In genomic region chr11:67604481-67604880, GRCm38 (mm10) we compare ENCODE assay signal across 15 mouse cellular contexts.
A peak's percentile ranks its signal among the peaks of the same experiment; 100 is the strongest.
DNase-seq lines count a peak whose midpoint lies in the region; ATAC-seq and TF ChIP-seq lines count a peak whose summit lies in the region.
"Had no signal": no experiment of that assay in that cellular context is flagged by ENCODE, and none has a peak within 500 bp of the region (broad histone marks: within the 10 kb centered on the region; RNA-seq: fewer than 3 reads in every experiment).

No protein-coding gene starts in this region.

- H3K4me2 ChIP-seq in CH12.LX (ENCODE audit: insufficient read depth, low read depth, poor library complexity, severe bottlenecking): peak overlapping the region; percentile 39; the same call in 1 of the 2 replicates
- H3K4me2 ChIP-seq in midbrain, embryonic 16.5 days (ENCODE audit: low read length): no peak overlapping the region
- H3K4me2 ChIP-seq: liver, embryonic 13.5 days had no signal

- TF ChIP-seq CTCF in CH12.LX (conservative IDR thresholded peaks at IDR 0.05 in 1 of 2, IDR thresholded peaks at IDR 0.05 in 1 of 2; ENCODE audit: low read depth in 2 of 2, low read length in 2 of 2): no peak
- TF ChIP-seq CTCF in cortical plate, adult 2 months (IDR thresholded peaks at IDR 0.05; ENCODE audit: extremely low read depth, insufficient read depth, low read length): no peak

- peak overlapping the region; percentile 27; the same call in 1 of the 2 replicates for H3K27ac ChIP-seq in CH12.LX (ENCODE audit: insufficient read depth, low read depth)
- H3K27ac ChIP-seq in cortical plate, adult 2 months (ENCODE audit: insufficient read depth, low read length): 0 out of 2 replicates have a peak overlapping the region, but pooled peaks have one; percentile 5
- no peak overlapping the region for H3K27ac ChIP-seq in midbrain, embryonic 16.5 days (ENCODE audit: low read length)
- H3K27ac ChIP-seq: liver, embryonic 13.5 days; stomach, postnatal 0 days had no signal

- dilution Hi-C loops in CH12.LX (cut with MboI; ENCODE audit: extremely low pct_ligation_motif_present, extremely low pct_unique_long_range_greater_than_20kb, low sequenced_read_pairs): no loop called here

- H3K4me1 ChIP-seq in CH12.LX (ENCODE audit: control insufficient read depth in 1 of 2, insufficient read depth in 2 of 2): peaks cover 16 to 69% of the 10 kb centered on the region in 2 experiments
- H3K4me1 ChIP-seq in cortical plate, adult 2 months (ENCODE audit: control insufficient read depth, insufficient read depth, low read length): peaks cover 14% of the 10 kb centered on the region
- H3K4me1 ChIP-seq in midbrain, embryonic 16.5 days (ENCODE audit: control insufficient read depth, insufficient read depth, low read length): peaks cover 12% of the 10 kb centered on the region

- in situ Hi-C loops in CH12.LX (cut with MboI; ENCODE audit: low pct_ligation_motif_present, low pct_unique_long_range_greater_than_20kb, low sequenced_read_pairs): no loop called here

- H3K4me3 ChIP-seq in CH12.LX (replicated peaks in 1 of 3; ENCODE audit: low read depth in 2 of 3, low read length in 2 of 3, poor library complexity in 1 of 3): no peak overlapping the region
- H3K4me3 ChIP-seq in cortical plate, adult 2 months (ENCODE audit: insufficient read depth, low read length): no peak overlapping the region
- H3K4me3 ChIP-seq in midbrain, embryonic 16.5 days (ENCODE audit: low read depth, low read length): no peak overlapping the region
- H3K4me3 ChIP-seq: liver, embryonic 13.5 days had no signal

- 91% methylated on average over 2 of the region's 2 CpGs for WGBS in midbrain, embryonic 16.5 days

- no peaks in the 10 kb centered on the region for H3K79me2 ChIP-seq in CH12.LX (replicated peaks; ENCODE audit: control insufficient read depth, extremely low read depth, insufficient read depth, poor library complexity, severe bottlenecking)

- DNase-seq in left cerebral cortex, postnatal 14 days (ENCODE audit: low spot score in 2 of 2): peak; percentile 58 to 69
- no peak for DNase-seq in left cerebral cortex, adult 11 months (ENCODE audit: low spot score)
- DNase-seq in CH12.LX (ENCODE audit: extremely low read depth): peak; percentile 80
- peak; percentile 1 for DNase-seq in spleen, adult 12 weeks (ENCODE audit: low spot score)
- DNase-seq in testis, postnatal 10 days (ENCODE audit: low spot score): no peak
- DNase-seq: adrenal gland, postnatal 14 days; cerebellum, adult 11 months; forebrain, postnatal 0 days; heart, postnatal 10 days; liver, embryonic 13.5 days; retina, postnatal 1 day had no signal

- peak; percentile 91 for TF ChIP-seq EP300 in CH12.LX (IDR thresholded peaks at IDR 0.05; ENCODE audit: low read length)

- H3K27me3 ChIP-seq in CH12.LX (replicated peaks): no peaks in the 10 kb centered on the region
- H3K27me3 ChIP-seq in midbrain, embryonic 16.5 days (ENCODE audit: control insufficient read depth, insufficient read depth, low read depth, low read length): no peaks in the 10 kb centered on the region
- H3K27me3 ChIP-seq: liver, embryonic 13.5 days had no signal

- no peak for ATAC-seq in midbrain, embryonic 16.5 days
- ATAC-seq: forebrain, postnatal 0 days; inflammation-experienced regulatory T-cells, adult 6 months had no signal

- no peaks in the 10 kb centered on the region for H3K9me3 ChIP-seq in CH12.LX (replicated peaks; ENCODE audit: low read length)
- no peaks in the 10 kb centered on the region for H3K9me3 ChIP-seq in midbrain, embryonic 16.5 days (replicated peaks; ENCODE audit: control insufficient read depth, low read length, poor library complexity, severe bottlenecking)
- H3K9me3 ChIP-seq: liver, embryonic 13.5 days had no signal

- peaks cover 0 to 50% of the 10 kb centered on the region in 2 experiments for H3K36me3 ChIP-seq in CH12.LX (replicated peaks in 1 of 2; ENCODE audit: control insufficient read depth in 1 of 2, insufficient read depth in 1 of 2, low read length in 1 of 2)
- H3K36me3 ChIP-seq in midbrain, embryonic 16.5 days (ENCODE audit: control insufficient read depth, insufficient read depth, low read length): no peaks in the 10 kb centered on the region
- H3K36me3 ChIP-seq: liver, embryonic 13.5 days had no signal

- TF ChIP-seq POLR2A in CH12.LX (IDR thresholded peaks at IDR 0.05; ENCODE audit: low read depth, low read length): no peak
- no peak for TF ChIP-seq POLR2A in cortical plate, adult 2 months (IDR thresholded peaks at IDR 0.05; ENCODE audit: extremely low read depth, insufficient read depth, low read length)

- no peak overlapping the region; the same call in 1 of the 2 replicates for H3K9ac ChIP-seq in CH12.LX (ENCODE audit: insufficient read depth, low read depth)
- H3K9ac ChIP-seq in midbrain, embryonic 16.5 days (ENCODE audit: low read depth, low read length): no peak overlapping the region
- H3K9ac ChIP-seq: forebrain, postnatal 0 days; liver, embryonic 13.5 days had no signal

- TF ChIP-seq RAD21 in CH12.LX (IDR thresholded peaks at IDR 0.05; ENCODE audit: low read depth, low read length): no peak; the same call in 1 of the 2 replicates

- intact Hi-C loops in left cerebral cortex, postnatal 14 days (cut with DNase I): no loop called here

TF ChIP-seq in CH12.LX, 34 proteins besides CTCF, POLR2A, EP300 and RAD21:
- TF ChIP-seq ETS1 (conservative IDR thresholded peaks at IDR 0.05; ENCODE audit: low read depth, low read length) (peak; percentile 85), TCF12 (IDR thresholded peaks at IDR 0.05; ENCODE audit: low read depth, low read length) (peak; percentile 82), MAFK (IDR thresholded peaks at IDR 0.05; ENCODE audit: insufficient replicate concordance, low read length) (peak; percentile 92), UBTF (IDR thresholded peaks at IDR 0.05; ENCODE audit: low read depth, low read length) (no peak), KAT2A (IDR thresholded peaks at IDR 0.05; ENCODE audit: insufficient replicate concordance, low read length) (0 out of 2 replicates have a peak, but pooled peaks have one; percentile 29), USF1 (IDR thresholded peaks at IDR 0.05; ENCODE audit: low read depth, low read length) (no peak), NRF1 (IDR thresholded peaks at IDR 0.05; ENCODE audit: low read depth, low read length) (peak; percentile 31; the same call in 1 of the 2 replicates), MEF2A (IDR thresholded peaks at IDR 0.05; ENCODE audit: borderline replicate concordance, low read depth, low read length) (peak; percentile 94), IRF4 (IDR thresholded peaks at IDR 0.05; ENCODE audit: low read depth, low read length) (peak; percentile 83), HCFC1 (IDR thresholded peaks at IDR 0.05; ENCODE audit: low read depth, low read length) (no peak), SMC3 (IDR thresholded peaks at IDR 0.05; ENCODE audit: low read depth, low read length) (peak; percentile 20; the same call in 1 of the 2 replicates), POLR2AphosphoS2 (IDR thresholded peaks at IDR 0.05; ENCODE audit: low read depth, low read length) (no peak), ELF1 (IDR thresholded peaks at IDR 0.05; ENCODE audit: low read depth, low read length) (0 out of 2 replicates have a peak, but pooled peaks have one; percentile 47), TBP (conservative IDR thresholded peaks at IDR 0.05; ENCODE audit: low read depth, low read length) (no peak), MYC (IDR thresholded peaks at IDR 0.05; ENCODE audit: low read depth, low read length) (peak; percentile 82), JUND (conservative IDR thresholded peaks at IDR 0.05; ENCODE audit: low read depth, low read length) (peak; percentile 55; the same call in 1 of the 2 replicates), BHLHE40 (IDR thresholded peaks at IDR 0.05; ENCODE audit: low read depth, low read length) (peak; percentile 61), ZMIZ1 (IDR thresholded peaks at IDR 0.05; ENCODE audit: low read depth, low read length) (no peak), SIN3A (IDR thresholded peaks at IDR 0.05; ENCODE audit: low read length) (no peak)

Comparison
In these comparisons a context has a peak if more than half of its experiments do, and no peak if none do; other contexts are left out.
1. DNase-seq: peak in left cerebral cortex, postnatal 14 days (2 of 2), CH12.LX (single experiment) and spleen, adult 12 weeks (single experiment); none in left cerebral cortex, adult 11 months (single experiment) and testis, postnatal 10 days (single experiment).